Mouse (Mus musculus) forebrain, embryonic 11.5 days (tissue): ENCODE measurements at regions not wholly inside any gene's neighbourhood (a gene's known extent, or its start where the extent isn't known, plus 50 kb on each side); places are given as distances from the start of the nearest gene placed in this dataset.

ENCODE experiments used
- ATAC-seq: fragments of 200-750 bp; cut with Nextera tagmentation; replicated peaks from 2 replicates; pipeline ENCODE4 v1.8.0; 2017; ENCODE audit warnings: moderate TSS enrichment; ENCODE audit not compliant: low FRiP score
- DNase-seq: peaks from one replicate; pipeline ENCODE4 v3.0.0-alpha.2; 2017; ENCODE audit warnings: low spot score
- H3K27ac ChIP-seq: fragments of 300-500 bp; sonication (generic); 2 replicates; pipeline ENCODE4 v1.5.1; 2014; ENCODE audit warnings: low read depth, low read length
- H3K27me3 ChIP-seq: fragments of 300-500 bp; sonication (generic); 2 replicates; pipeline ENCODE4 v1.6.1; 2014; ENCODE audit warnings: mild to moderate bottlenecking, low read length, mixed read lengths; ENCODE audit not compliant: control insufficient read depth, insufficient read depth
- H3K36me3 ChIP-seq: fragments of 300-500 bp; sonication (generic); 2 replicates; pipeline ENCODE4 v1.6.1; 2014; ENCODE audit warnings: mild to moderate bottlenecking, low read length, moderate library complexity, mixed read lengths; ENCODE audit not compliant: control insufficient read depth, insufficient read depth
- H3K4me1 ChIP-seq: fragments of 300-500 bp; sonication (generic); replicated peaks from 2 replicates; pipeline ENCODE4 v1.6.1; 2014; ENCODE audit warnings: low read length, mixed read lengths; ENCODE audit not compliant: control insufficient read depth, insufficient read depth
- H3K4me2 ChIP-seq: fragments of 300-500 bp; sonication (generic); 2 replicates; pipeline ENCODE4 v1.6.1; 2014; ENCODE audit warnings: low read depth, mild to moderate bottlenecking, low read length, moderate library complexity, mixed read lengths; ENCODE audit not compliant: severe bottlenecking
- H3K4me3 ChIP-seq: fragments of 300-500 bp; sonication (generic); 2 replicates; pipeline ENCODE4 v1.5.1; 2014; ENCODE audit warnings: low read depth, low read length
- H3K9ac ChIP-seq: fragments of 300-500 bp; sonication (generic); 2 replicates; pipeline ENCODE4 v1.6.1; 2014; ENCODE audit warnings: low read length
- H3K9me3 ChIP-seq: fragments of 300-500 bp; sonication (generic); 2 replicates; pipeline ENCODE4 v1.6.1; 2016; ENCODE audit warnings: low read length, mixed read lengths; ENCODE audit not compliant: control insufficient read depth
- WGBS: fragments of 180-500 bp; shearing (Covaris S2); extraction: QIAGEN DNeasy Blood & Tissue Kit; methylation state at CpG from one replicate; pipeline ENCODE4 v1.1.7; 2014; 5-methylcytosine and 5-hydroxymethylcytosine counted together

GRCm38 (mm10) chr2:178987935-178988334 is 454.3 kb upstream of the Cdh4 start:
- H3K4me1 ChIP-seq: peaks cover 10% of the 10 kb centered on the region; the same call in 1 of the 2 replicates
- H3K9me3 ChIP-seq: no peaks in the 10 kb centered on the region
- 68% methylated on average over 10 of the region's 10 CpGs for WGBS
- ATAC-seq: no peak
- H3K4me3 ChIP-seq: no peak overlapping the region
- DNase-seq: peak; percentile 37
- no peaks in the 10 kb centered on the region for H3K36me3 ChIP-seq
- no peak overlapping the region for H3K9ac ChIP-seq
- no peaks in the 10 kb centered on the region for H3K27me3 ChIP-seq
- H3K27ac ChIP-seq: no peak overlapping the region
- H3K4me2 ChIP-seq: no peak overlapping the region

- peaks cover 10% of the 10 kb centered on the region; the same call in 1 of the 2 replicates for H3K4me1 ChIP-seq
- no peak overlapping the region for H3K9ac ChIP-seq
- peak; percentile 45 for DNase-seq
- H3K27ac ChIP-seq: no peak overlapping the region
- WGBS: 84% methylated on average over 7 of the region's 7 CpGs
- H3K9me3 ChIP-seq: no peaks in the 10 kb centered on the region
- H3K4me2 ChIP-seq: no peak overlapping the region
- no peak for ATAC-seq
- no peak overlapping the region for H3K4me3 ChIP-seq
- no peaks in the 10 kb centered on the region for H3K36me3 ChIP-seq
- H3K27me3 ChIP-seq: no peaks in the 10 kb centered on the region
Measured at GRCm38 (mm10) chr2:178989291-178989690, 452.9 kb upstream of the Cdh4 start.

- ATAC-seq: no peak
- WGBS: 80% methylated on average over 1 of the region's 1 CpGs
Measured at GRCm38 (mm10) chr2:178989784-178990183, 452.4 kb upstream of the Cdh4 start.

DNA sequence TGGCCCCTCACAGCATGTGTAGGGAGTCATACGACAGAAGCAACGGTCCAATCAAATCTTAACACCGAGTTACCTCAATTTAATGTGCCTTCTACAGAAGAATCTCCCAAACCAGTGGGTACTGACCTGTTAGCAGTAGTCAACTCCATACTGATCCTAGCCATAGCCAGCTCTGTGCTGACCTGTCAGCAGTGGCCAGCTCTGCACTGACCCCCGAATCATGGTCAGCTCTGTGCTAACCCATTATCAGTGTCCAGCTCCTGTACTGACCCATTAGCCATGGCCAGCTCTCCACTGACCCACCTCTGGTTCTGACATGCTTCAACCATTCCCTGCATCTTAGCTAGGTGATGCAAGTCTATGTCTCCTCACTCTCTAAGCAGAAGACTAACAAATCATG is 451.3 kb upstream of the Cdh4 start:
- Histone ChIP-seq H3K9me3 (no peaks in the 10 kb centered on the region), H3K4me2 (no peak overlapping the region), H3K27ac (no peak overlapping the region), H3K9ac (no peak overlapping the region), H3K36me3 (no peaks in the 10 kb centered on the region), H3K4me1 (peaks cover 10% of the 10 kb centered on the region; the same call in 1 of the 2 replicates), H3K27me3 (no peaks in the 10 kb centered on the region), H3K4me3 (no peak overlapping the region)
- ATAC-seq (no peak), DNase-seq (no peak)
- 90% methylated on average over 4 of the region's 4 CpGs for WGBS

More at GRCm38 (mm10) chr2:178989784-178990183, 452.4 kb upstream of the Cdh4 start:
- H3K4me2 ChIP-seq: no peak overlapping the region
- H3K27ac ChIP-seq: no peak overlapping the region
- DNase-seq: no peak
- H3K36me3 ChIP-seq: no peaks in the 10 kb centered on the region
- no peaks in the 10 kb centered on the region for H3K9me3 ChIP-seq
- no peaks in the 10 kb centered on the region for H3K27me3 ChIP-seq
- no peak overlapping the region for H3K4me3 ChIP-seq
- peaks cover 10% of the 10 kb centered on the region; the same call in 1 of the 2 replicates for H3K4me1 ChIP-seq
- H3K9ac ChIP-seq: no peak overlapping the region

DNA sequence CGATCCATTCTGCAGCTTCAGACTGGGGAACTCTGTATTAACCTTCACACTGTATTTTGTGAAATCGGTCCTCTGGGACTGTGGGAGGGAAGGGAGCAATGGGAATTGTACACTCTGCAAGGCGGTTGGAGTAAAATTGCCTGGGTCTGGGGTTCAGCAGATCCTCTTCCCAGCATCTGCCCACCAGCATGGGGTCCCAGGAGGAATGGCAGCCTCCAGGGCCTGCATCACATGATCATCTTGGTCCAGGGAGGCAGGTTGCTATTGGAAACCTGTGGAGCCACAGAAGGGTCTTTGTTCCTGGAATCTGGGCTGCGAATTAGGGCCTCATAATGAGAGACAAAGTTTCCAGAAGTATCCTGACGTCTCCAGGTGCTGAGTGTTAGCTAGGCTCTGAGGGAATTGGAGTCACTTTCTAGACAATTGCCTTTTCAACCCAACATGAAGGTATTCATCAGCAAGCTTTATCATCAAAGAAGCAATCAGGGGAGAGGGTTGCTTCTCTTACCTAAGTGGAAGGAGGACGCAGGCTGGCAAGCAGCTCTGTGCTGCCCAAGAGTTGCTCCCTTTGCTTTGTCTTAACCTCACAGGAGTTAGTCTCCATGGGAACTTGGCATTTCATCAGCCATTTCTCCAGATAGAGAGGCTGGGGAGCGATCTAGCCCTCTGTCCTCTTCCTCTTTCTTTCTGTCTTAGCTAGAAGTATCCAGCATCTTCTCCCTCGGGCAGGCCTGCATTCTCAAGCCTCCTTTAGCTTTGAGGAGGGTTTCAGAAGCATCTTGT is 449.7 kb upstream of the Cdh4 start:
- ATAC-seq (peak; percentile 75), DNase-seq (peak; percentile 64)
- Histone ChIP-seq H3K27me3 (no peaks in the 10 kb centered on the region), H3K9ac (no peak overlapping the region), H3K36me3 (no peaks in the 10 kb centered on the region), H3K9me3 (no peaks in the 10 kb centered on the region), H3K4me3 (no peak overlapping the region), H3K4me2 (no peak overlapping the region), H3K4me1 (peaks cover 10% of the 10 kb centered on the region; the same call in 1 of the 2 replicates), H3K27ac (no peak overlapping the region)
- WGBS: 53% methylated on average over 8 of the region's 8 CpGs

- Histone ChIP-seq H3K27ac (no peak overlapping the region), H3K4me3 (no peak overlapping the region), H3K9ac (no peak overlapping the region), H3K9me3 (no peaks in the 10 kb centered on the region), H3K27me3 (no peaks in the 10 kb centered on the region), H3K4me1 (no peaks in the 10 kb centered on the region), H3K36me3 (no peaks in the 10 kb centered on the region), H3K4me2 (no peak overlapping the region)
- ATAC-seq: no peak
- DNase-seq: no peak
- WGBS: 60% methylated on average over 2 of the region's 2 CpGs
Measured at GRCm38 (mm10) chr2:178997921-178998320, 444.3 kb upstream of the Cdh4 start.

- Histone ChIP-seq H3K4me2 (no peak overlapping the region), H3K36me3 (no peaks in the 10 kb centered on the region), H3K27ac (no peak overlapping the region), H3K9me3 (no peaks in the 10 kb centered on the region), H3K4me3 (no peak overlapping the region), H3K9ac (no peak overlapping the region), H3K27me3 (no peaks in the 10 kb centered on the region), H3K4me1 (no peaks in the 10 kb centered on the region)
- 86% methylated on average over 17 of the region's 17 CpGs for WGBS
- DNase-seq (no peak), ATAC-seq (no peak)
Measured at GRCm38 (mm10) chr2:179000448-179001081, 441.7 kb upstream of the Cdh4 start.

- H3K4me1 ChIP-seq: no peaks in the 10 kb centered on the region
- H3K27me3 ChIP-seq: no peaks in the 10 kb centered on the region
- ATAC-seq: no peak
- H3K9me3 ChIP-seq: no peaks in the 10 kb centered on the region
- WGBS: 92% methylated on average over 6 of the region's 6 CpGs
- no peak overlapping the region for H3K4me3 ChIP-seq
- no peak for DNase-seq
- no peaks in the 10 kb centered on the region for H3K36me3 ChIP-seq
- no peak overlapping the region for H3K4me2 ChIP-seq
- no peak overlapping the region for H3K27ac ChIP-seq
- no peak overlapping the region for H3K9ac ChIP-seq
Measured at GRCm38 (mm10) chr2:179007766-179008165, 434.5 kb upstream of the Cdh4 start.
